Mouse (Mus musculus) erythroblast, embryonic 14.5 days (primary cell): ENCODE measurements around the gene Inhbb.

Experiments
- GATA1 ChIP-seq: IDR thresholded peaks from 2 replicates; pipeline ENCODE4 v1.6.1; 2012; ENCODE audit warnings: low read length, inconsistent platforms, mixed read lengths
- TAL1 ChIP-seq: IDR thresholded peaks from 3 replicates; pipeline ENCODE4 v1.6.1; 2012; ENCODE audit warnings: low read length, inconsistent platforms, mixed read lengths

GRCm38 (mm10) chr1:119422460-119423015 lies 490 bp upstream of the Inhbb start:
- TF ChIP-seq GATA1 (no peak), TAL1 (no peak)
